Mouse (Mus musculus) stomach, postnatal 0 days (tissue): ENCODE measurements around the gene Tnfaip8l2. TPM values are rescaled to one million over a fixed set of nuclear protein-coding genes. Genes with fewer than 3 reads are reported as not detected.
A peak's percentile ranks its signal among the peaks of the same experiment; 100 is the strongest.

Experiments
- ATAC-seq: fragments of 200-750 bp; cut with Nextera tagmentation; 2 replicates; pipeline ENCODE4 v1.8.0; 2017; ENCODE audit not compliant: low FRiP score, low TSS enrichment
- DNase-seq: peaks from one replicate; pipeline ENCODE4 v3.0.0-alpha.2; 2016; ENCODE audit warnings: low spot score
- H3K27ac ChIP-seq: fragments of 300-500 bp; sonication (generic); replicated peaks from 2 replicates; pipeline ENCODE4 v1.5.1; 2014; ENCODE audit warnings: mild to moderate bottlenecking, control low read depth
- H3K27me3 ChIP-seq: fragments of 300-500 bp; sonication (generic); 2 replicates; pipeline ENCODE4 v1.6.1; 2014; ENCODE audit warnings: low read length; ENCODE audit not compliant: control insufficient read depth, insufficient read depth
- H3K36me3 ChIP-seq: fragments of 300-500 bp; sonication (generic); 2 replicates; pipeline ENCODE4 v1.6.1; 2014; ENCODE audit warnings: low read length, mixed read lengths; ENCODE audit not compliant: control insufficient read depth, insufficient read depth
- H3K4me1 ChIP-seq: fragments of 300-500 bp; sonication (generic); replicated peaks from 2 replicates; pipeline ENCODE4 v1.6.1; 2014; ENCODE audit warnings: antibody characterized with exemption; ENCODE audit not compliant: control insufficient read depth, insufficient read depth
- H3K4me2 ChIP-seq: fragments of 300-500 bp; sonication (generic); replicated peaks from 2 replicates; pipeline ENCODE4 v1.6.1; 2014; ENCODE audit warnings: low read depth, mild to moderate bottlenecking, control low read depth, moderate library complexity
- H3K4me3 ChIP-seq: fragments of 300-500 bp; sonication (generic); 2 replicates; pipeline ENCODE4 v1.5.1; 2014; ENCODE audit warnings: low read depth, low read length, control low read depth
- H3K9ac ChIP-seq: fragments of 300-500 bp; sonication (generic); 2 replicates; pipeline ENCODE4 v1.6.1; 2014; ENCODE audit warnings: mild to moderate bottlenecking, low read length, control low read depth, mixed read lengths
- H3K9me3 ChIP-seq: fragments of 300-500 bp; sonication (generic); 2 replicates; pipeline ENCODE4 v1.6.1; 2016; ENCODE audit warnings: low read length; ENCODE audit not compliant: control insufficient read depth
- CTCF ChIP-seq: IDR thresholded peaks from 2 replicates; pipeline ENCODE4 v1.5.1; 2016; ENCODE audit warnings: antibody characterized with exemption, low read depth, mild to moderate bottlenecking, moderate library complexity
- EP300 ChIP-seq: optimal IDR thresholded peaks from 2 replicates; pipeline ENCODE3; 2016; ENCODE audit warnings: antibody characterized with exemption
- WGBS: fragments of 180-500 bp; shearing (Covaris S2); extraction: QIAGEN DNeasy Blood & Tissue Kit; methylation state at CpG from one replicate; pipeline ENCODE4 v1.1.7; 2014; 5-methylcytosine and 5-hydroxymethylcytosine counted together
- polyA plus RNA-seq: library from polyadenylated mRNA; unstranded; fragments of >200 nt; fragmentation: Nextera tagmentation; extraction: Ambion mirVana; gene quantifications from 2 replicates; pipeline ENCODE4 v1.2.1, GENCODE M21; 2015

Gene Tnfaip8l2
- polyA plus RNA-seq, 1 experiment from 2014 or later: 5.3 TPM

DNA sequence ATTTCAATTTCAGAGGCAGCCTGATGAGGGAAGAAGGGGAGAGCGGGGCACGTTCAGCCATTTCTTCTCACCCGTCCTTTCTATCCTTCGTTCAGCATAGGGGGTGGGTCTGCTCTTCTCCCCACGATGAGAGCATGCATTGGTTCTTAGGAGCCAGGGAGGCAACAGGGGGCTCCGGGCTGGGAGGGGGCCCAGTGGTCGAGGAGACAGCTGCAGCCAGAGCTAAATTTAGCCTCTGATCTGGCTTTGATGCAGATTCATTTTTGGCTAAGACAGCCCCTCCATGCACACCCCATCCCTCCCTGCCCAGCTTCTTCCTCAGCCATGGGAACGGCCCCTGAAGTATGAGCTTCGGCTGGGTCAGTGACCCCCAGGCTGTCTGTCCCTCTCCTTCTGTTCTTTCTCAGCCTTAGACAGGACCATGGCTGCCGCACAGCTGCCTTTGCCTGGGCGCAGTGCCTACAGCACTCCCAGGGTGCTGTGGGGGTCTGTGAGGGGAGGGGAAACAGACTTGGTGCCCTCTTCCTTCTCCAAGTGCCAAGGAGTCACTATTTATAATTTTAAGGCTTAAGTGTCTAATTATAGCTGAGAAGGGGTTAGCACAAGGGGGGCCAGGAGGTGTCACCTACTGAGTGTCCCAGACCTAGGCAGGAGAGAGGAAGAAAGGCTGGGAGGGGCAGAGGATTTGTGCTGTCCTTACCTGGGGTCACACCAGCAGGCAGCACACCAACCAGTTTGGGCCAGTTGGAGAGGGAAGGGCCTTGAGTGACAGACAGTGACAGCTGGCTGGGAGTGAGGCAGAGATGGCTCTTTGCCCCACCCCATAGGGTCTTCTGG, 21.5 kb upstream of the Tnfaip8l2 start:
- Histone ChIP-seq H3K9ac (0 out of 2 replicates have a peak overlapping the region, but pooled peaks have one; percentile 13), H3K4me2 (no peak overlapping the region; the same call in 1 of the 2 replicates), H3K4me3 (no peak overlapping the region), H3K27me3 (no peaks in the 10 kb centered on the region), H3K36me3 (peaks cover 5% of the 10 kb centered on the region; the same call in 1 of the 2 replicates), H3K9me3 (no peaks in the 10 kb centered on the region), H3K27ac (no peak overlapping the region), H3K4me1 (peaks cover 9% of the 10 kb centered on the region)
- 54% methylated on average over 11 of the region's 11 CpGs for WGBS
- ATAC-seq (no peak), DNase-seq (no peak)
- TF ChIP-seq EP300 (no peak), CTCF (no peak)

DNA sequence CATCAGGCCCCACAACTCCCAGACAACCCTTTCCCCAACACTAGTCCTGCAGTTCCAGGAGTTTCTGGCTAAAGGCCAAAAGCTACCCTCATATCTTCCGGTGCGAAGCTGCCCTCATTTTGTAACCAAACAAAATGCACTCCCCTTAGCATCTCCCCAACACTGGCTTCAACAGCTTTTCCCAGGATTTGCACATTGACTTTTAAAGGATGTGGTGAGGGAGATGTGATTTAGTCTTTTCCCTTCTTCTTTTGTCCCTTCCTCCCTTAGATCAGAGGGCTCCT, 20.1 kb upstream of the Tnfaip8l2 start:
- no peaks in the 10 kb centered on the region for H3K9me3 ChIP-seq
- no peak for ATAC-seq
- no peak for TF ChIP-seq CTCF
- no peak for TF ChIP-seq EP300
- peaks cover 2% of the 10 kb centered on the region; the same call in 1 of the 2 replicates for H3K36me3 ChIP-seq
- no peaks in the 10 kb centered on the region for H3K27me3 ChIP-seq
- 26% methylated on average over 2 of the region's 2 CpGs for WGBS
- no peak overlapping the region for H3K9ac ChIP-seq
- no peak overlapping the region for H3K4me3 ChIP-seq
- peak overlapping the region; percentile 92 for H3K4me2 ChIP-seq
- H3K4me1 ChIP-seq: peaks cover 9% of the 10 kb centered on the region
- no peak overlapping the region for H3K27ac ChIP-seq
- DNase-seq: no peak

DNA sequence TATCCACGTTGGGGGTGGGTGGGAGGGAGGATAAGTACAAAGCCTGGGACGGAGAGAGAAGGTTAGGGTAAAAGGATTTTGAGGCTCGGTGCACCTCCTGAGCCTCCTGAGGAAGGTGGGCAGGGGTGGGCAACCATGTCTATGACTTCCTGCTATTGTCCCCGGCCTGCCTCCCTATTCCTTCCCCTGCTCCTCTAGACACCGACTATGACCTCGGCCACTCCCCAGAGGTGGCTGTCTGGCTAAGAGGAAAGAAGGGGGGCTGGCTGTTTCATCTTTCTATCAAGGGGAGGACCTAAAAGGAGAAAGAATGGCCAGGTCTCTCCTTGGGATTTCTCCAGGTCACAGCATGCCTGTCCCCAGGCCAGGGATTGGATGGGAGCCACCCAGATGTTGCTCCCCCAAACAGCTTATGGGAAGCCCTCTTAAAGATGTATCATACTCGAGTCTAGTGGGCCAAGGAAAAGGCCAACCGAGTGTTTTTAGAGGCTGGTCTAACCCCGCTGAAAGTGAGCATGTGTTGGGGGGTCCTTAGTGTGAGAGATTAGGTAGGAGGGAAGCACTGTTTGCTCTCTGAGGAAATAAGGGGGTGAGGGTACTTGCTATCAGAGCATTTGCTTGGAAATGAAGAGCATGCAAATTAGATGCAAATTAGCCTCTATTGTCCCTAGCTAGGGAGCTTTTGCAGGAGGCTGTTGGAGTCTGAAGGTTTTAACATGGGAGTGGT, 19.6 kb upstream of the Tnfaip8l2 start:
- Histone ChIP-seq H3K9me3 (no peaks in the 10 kb centered on the region), H3K36me3 (no peaks in the 10 kb centered on the region), H3K4me1 (peaks cover 9% of the 10 kb centered on the region), H3K4me3 (peak overlapping the region; percentile 76), H3K27me3 (no peaks in the 10 kb centered on the region), H3K9ac (peak overlapping the region; percentile 71), H3K4me2 (peak overlapping the region; percentile 92), H3K27ac (no peak overlapping the region)
- DNase-seq (no peak), ATAC-seq (no peak)
- WGBS: 17% methylated on average over 9 of the region's 9 CpGs
- TF ChIP-seq EP300 (no peak), CTCF (no peak)

DNA sequence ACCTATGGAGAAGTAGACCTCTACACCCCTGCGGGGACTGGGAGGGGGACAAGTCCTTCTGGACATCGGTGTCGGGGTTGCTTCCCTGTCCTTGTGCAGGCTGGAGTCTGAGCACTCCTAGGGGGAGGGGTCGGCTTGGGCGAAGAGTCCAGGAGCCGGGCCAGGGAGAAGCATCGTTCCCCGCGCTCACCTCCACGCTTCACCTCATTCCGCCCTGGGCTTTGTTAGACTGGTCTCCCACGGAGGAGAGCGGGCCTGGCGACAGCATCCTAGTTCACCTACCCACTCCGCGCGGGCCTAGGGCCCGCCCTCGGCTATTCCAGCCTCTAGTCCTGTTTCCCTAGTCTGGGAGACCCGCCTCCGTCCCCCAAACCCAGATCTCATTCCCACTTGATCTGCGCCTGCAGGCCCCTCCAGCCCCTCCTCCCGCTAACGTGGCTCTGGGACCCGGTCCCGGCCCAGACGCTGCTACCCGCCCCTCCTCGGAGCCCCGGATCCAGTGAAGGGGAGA, 18.9 kb upstream of the Tnfaip8l2 start:
- WGBS: 4% methylated on average over 27 of the region's 30 CpGs
- Histone ChIP-seq H3K27ac (no peak overlapping the region), H3K9me3 (no peaks in the 10 kb centered on the region), H3K4me1 (peaks cover 9% of the 10 kb centered on the region), H3K4me3 (peak overlapping the region; percentile 76), H3K27me3 (no peaks in the 10 kb centered on the region), H3K4me2 (peak overlapping the region; percentile 92), H3K9ac (peak overlapping the region; percentile 71), H3K36me3 (no peaks in the 10 kb centered on the region)
- ATAC-seq: peak; percentile 13; the same call in 1 of the 2 replicates
- no peak for DNase-seq
- TF ChIP-seq CTCF (no peak), EP300 (no peak)

DNA sequence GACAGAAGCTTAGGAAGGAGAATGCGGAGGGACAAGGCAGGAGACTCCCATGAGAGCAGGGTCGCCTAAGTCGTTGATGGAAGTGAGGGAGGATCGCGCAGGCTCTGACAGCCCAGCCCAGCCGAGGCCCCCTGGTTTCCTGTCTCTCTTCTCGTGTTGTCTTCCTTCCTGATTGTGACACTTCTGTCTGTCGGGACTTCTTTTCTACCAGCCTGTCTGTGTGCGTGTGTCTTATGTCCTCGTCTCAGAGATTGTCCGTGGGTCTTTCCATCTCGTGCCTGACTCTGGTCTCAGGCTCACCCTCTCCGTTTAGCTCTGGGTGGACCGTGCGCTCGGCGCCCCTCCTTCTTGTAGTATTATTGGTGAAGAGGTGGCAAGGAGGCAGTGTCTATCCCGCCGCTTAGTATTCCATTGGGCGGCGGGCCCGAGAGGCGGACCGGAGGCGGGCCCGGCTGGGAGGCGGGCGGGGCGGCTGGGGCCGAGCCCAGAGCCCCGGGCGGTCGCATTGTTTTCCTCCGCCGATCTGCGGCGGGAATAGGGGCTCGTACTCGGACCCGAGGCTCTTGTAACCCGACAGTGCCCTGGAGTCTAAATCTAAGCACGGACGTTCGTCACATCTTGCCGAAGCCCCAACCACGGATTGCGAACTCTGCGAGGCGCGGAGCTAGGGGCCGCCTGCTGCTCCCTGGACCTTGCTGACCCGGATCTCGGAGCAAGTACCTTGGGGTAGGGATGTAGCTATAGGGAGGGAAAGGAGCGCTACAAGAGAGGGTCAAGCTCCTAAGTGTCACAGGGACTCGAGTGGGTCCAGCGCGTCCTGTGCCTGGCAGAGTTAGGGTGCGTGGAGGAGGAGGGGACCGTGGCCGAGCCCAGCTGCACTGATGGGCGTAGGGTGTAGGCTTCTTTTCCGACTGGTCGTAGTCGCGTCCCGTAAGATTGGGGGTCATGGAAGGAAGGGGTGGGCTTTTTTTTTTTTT, 18.1 kb upstream of the Tnfaip8l2 start, which contains the start of gene Sema6c:
Gene Sema6c, plus strand, starts transcription at position 471 of the 977 bp plus-strand sequence.
- H3K27me3 ChIP-seq: no peaks in the 10 kb centered on the region
- H3K36me3 ChIP-seq: no peaks in the 10 kb centered on the region
- no peaks in the 10 kb centered on the region for H3K9me3 ChIP-seq
- peak within 1 kb of the TSS; percentile 92 for H3K4me2 ChIP-seq
- H3K27ac ChIP-seq: peak within 1 kb of the TSS; percentile 71
- peak within 1 kb of the TSS; percentile 76 for H3K4me3 ChIP-seq
- DNase-seq (peak; percentile 90), ATAC-seq (peak; percentile 96)
- H3K4me1 ChIP-seq: peaks cover 9% of the 10 kb centered on the region
- under 1% methylated on average over 65 of the region's 66 CpGs for WGBS
- TF ChIP-seq CTCF (peak; percentile 9; the same call in 1 of the 2 replicates), EP300 (no peak)
- H3K9ac ChIP-seq: peak within 1 kb of the TSS; percentile 71
